In the genomic region with DNA sequence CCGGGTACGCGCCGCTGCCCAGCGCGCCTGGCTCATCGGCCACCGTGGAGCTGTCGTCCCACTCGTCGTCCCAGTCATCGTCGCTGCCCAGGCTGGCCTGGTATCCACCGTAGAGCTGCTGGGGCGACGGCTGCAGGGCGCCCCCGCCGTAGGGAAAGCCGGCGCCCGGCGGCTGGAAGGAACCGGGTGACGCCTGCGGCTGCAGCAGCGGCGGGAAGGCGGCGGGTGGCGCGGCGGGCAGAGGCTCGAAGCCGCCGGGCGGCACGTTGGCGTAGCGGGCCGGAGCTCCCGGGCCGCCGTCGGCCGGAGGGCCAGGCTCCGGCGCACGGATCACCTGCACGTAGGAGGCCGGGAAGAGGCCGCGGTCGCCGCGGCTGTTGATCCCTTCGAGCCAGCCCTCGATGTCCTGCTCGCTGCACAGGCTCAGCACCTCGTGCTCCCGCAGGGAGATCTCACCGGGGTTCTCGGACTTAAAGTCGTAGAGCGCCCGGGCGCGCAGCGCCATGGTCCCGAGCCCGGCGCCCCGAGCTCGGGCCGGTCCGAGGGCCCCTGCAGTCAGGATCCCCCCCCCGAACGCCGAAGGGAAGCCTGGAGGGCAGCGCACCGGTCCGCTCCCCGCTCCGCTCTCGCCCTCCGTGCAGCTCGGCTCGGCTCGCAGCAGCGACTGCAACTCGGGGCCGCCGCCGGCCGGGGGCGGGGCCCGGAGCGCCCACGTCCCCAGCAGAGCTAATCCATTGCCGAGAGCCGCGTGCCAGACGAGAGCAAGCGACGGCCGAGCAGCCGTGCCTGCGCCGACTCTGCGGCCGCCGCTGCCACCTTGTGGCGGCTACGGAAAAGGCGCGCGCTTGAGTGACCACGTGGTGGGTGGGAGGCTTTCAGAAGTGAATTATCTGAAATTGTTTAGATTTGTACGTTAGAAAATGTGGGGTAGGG, we compare ENCODE assay signal across 8 mouse cellular contexts. TPM values are rescaled to one million over a fixed set of nuclear protein-coding genes. Genes with fewer than 3 reads are reported as not detected.
A peak's percentile ranks its signal among the peaks of the same experiment; 100 is the strongest.
DNase-seq lines count a peak whose midpoint lies in the region; ATAC-seq lines count a peak whose summit lies in the region.

A gene (minus strand): TSS at position 674 of the 933 bp plus-strand sequence.

- WGBS in hindbrain, embryonic 13.5 days: under 1% methylated on average over 119 of the region's 119 CpGs

- no peaks in the 10 kb centered on the region for H3K36me3 ChIP-seq in hindbrain, embryonic 13.5 days

- H3K9me3 ChIP-seq in hindbrain, embryonic 13.5 days: no peaks in the 10 kb centered on the region

- peaks cover 45% of the 10 kb centered on the region for H3K4me1 ChIP-seq in hindbrain, embryonic 13.5 days (replicated peaks)

- H3K9ac ChIP-seq in hindbrain, embryonic 13.5 days: peak within 1 kb of the TSS; percentile 97

- ATAC-seq in hindbrain, embryonic 13.5 days (ENCODE audit: low FRiP score): peak; percentile 94

- DNase-seq in T-cell, adult 2 months (ENCODE audit: low spot score): peak; percentile 92
- DNase-seq in cerebellum, postnatal 25 days: peak; percentile 93 to 97
- peak; percentile 79 to 89 for DNase-seq in frontal cortex, postnatal 25 days (ENCODE audit: low spot score in 2 of 2)
- peak; percentile 87 to 91 for DNase-seq in layer of hippocampus, postnatal 25 days (ENCODE audit: extremely low spot score in 1 of 2, low spot score in 1 of 2)
- peak; percentile 92 for DNase-seq in lung, postnatal 14 days
- peak; percentile 94 for DNase-seq in ovary, postnatal 36 days (ENCODE audit: low spot score)
- peak; percentile 94 for DNase-seq in thymus, postnatal 14 days

- H3K27ac ChIP-seq in hindbrain, embryonic 13.5 days: peak within 1 kb of the TSS; percentile 94

- peak within 1 kb of the TSS; percentile 90 for H3K4me2 ChIP-seq in hindbrain, embryonic 13.5 days

- peaks cover 3% of the 10 kb centered on the region; the same call in 1 of the 2 replicates for H3K27me3 ChIP-seq in hindbrain, embryonic 13.5 days

- peak within 1 kb of the TSS; percentile 88 for H3K4me3 ChIP-seq in hindbrain, embryonic 13.5 days

RNA-seq across cellular contexts. Expression of the gene that starts here (rescaled TPM):
- 10.8 and 11.2 TPM in 2 replicates for polyA plus RNA-seq in hindbrain, embryonic 13.5 days (2015; fragmentation: Nextera tagmentation; extraction: Ambion mirVana)
- total RNA-seq in layer of hippocampus, postnatal 25 days (2021): 10 to 100 TPM; 22.5 to 24.2 TPM

Comparison
In these comparisons a context has a peak if more than half of its experiments do, and no peak if none do; other contexts are left out.
1. Peak in every context shown above with its lines: DNase-seq, ATAC-seq, H3K4me3 ChIP-seq and H3K27ac ChIP-seq.